Mouse (Mus musculus): ENCODE results near the gene Hist1h3g.
"Not testable (repeated sequence)": the region's sequence is repeated elsewhere in the genome, so short reads cannot be mapped to it uniquely, and the experiment has no call there.

GRCm38 (mm10) chr13:23533560-23534367 is 1.5 kb upstream of the Hist1h3g start, which contains the start of gene Hist1h2af:
- not testable (repeated sequence) for TF ChIP-seq CTCF (conservative IDR thresholded peaks at IDR 0.05; ENCODE audit: low read length); NANOG (IDR thresholded peaks at IDR 0.05; ENCODE audit: borderline replicate concordance, low read length)

Data from E14TG2a.4 (cell line).